Mouse (Mus musculus) C2C12 (cell line): Measurements from ENCODE around the gene Dmac1. TPM values are rescaled to one million over a fixed set of nuclear protein-coding genes. Genes with fewer than 3 reads are reported as not detected.

Experiments used
- H3K27me3 ChIP-seq: one replicate; pipeline ENCODE4 v1.6.1; 2011; ENCODE audit not compliant: control insufficient read depth, insufficient read depth, insufficient read length
- H3K36me3 ChIP-seq: one replicate; pipeline ENCODE4 v1.6.1; 2011; ENCODE audit not compliant: control insufficient read depth, insufficient read depth
- H3K4me3 ChIP-seq: one replicate; pipeline ENCODE4 v1.5.1; 2011; ENCODE audit warnings: mild to moderate bottlenecking, control low read depth; ENCODE audit not compliant: poor library complexity, insufficient read depth, severe bottlenecking
- H3K79me2 ChIP-seq: one replicate; pipeline ENCODE4 v1.6.1; 2011; ENCODE audit not compliant: control insufficient read depth, insufficient read depth
- H3K79me3 ChIP-seq: one replicate; pipeline ENCODE4 v1.6.1; 2011; ENCODE audit warnings: low read depth, control low read depth
- H3ac ChIP-seq: one replicate; pipeline ENCODE3; 2011; ENCODE audit warnings: low read depth; ENCODE audit not compliant: control insufficient read depth, insufficient read length
- CEBPB ChIP-seq: IDR thresholded peaks from one replicate; pipeline ENCODE4 v1.6.1; 2011; ENCODE audit warnings: low read depth, mild to moderate bottlenecking, control low read depth, moderate library complexity
- CTCF ChIP-seq: IDR thresholded peaks from one replicate; pipeline ENCODE4 v1.5.1; 2011; ENCODE audit not compliant: control insufficient read depth, insufficient read depth, insufficient read length
- FOSL1 ChIP-seq: IDR thresholded peaks from one replicate; pipeline ENCODE4 v1.8.0; 2011; ENCODE audit warnings: mild to moderate bottlenecking, low read length; ENCODE audit not compliant: poor library complexity, insufficient read depth, severe bottlenecking
- MAX ChIP-seq: IDR thresholded peaks from one replicate; pipeline ENCODE4 v1.6.1; 2011; ENCODE audit warnings: mild to moderate bottlenecking, control low read depth
- MYOD1 ChIP-seq: IDR thresholded peaks from one replicate; pipeline ENCODE4 v1.6.1; 2011; ENCODE audit warnings: low read depth; ENCODE audit not compliant: control insufficient read depth, insufficient read length
- MYOG ChIP-seq: IDR thresholded peaks from one replicate; pipeline ENCODE4 v1.6.1; 2011; ENCODE audit not compliant: control insufficient read depth, insufficient read length; ENCODE audit errors: extremely low read depth
- USF1 ChIP-seq: IDR thresholded peaks from one replicate; pipeline ENCODE4 v1.6.1; 2011; ENCODE audit warnings: low read depth, mild to moderate bottlenecking, control low read depth, moderate library complexity
- polyA plus RNA-seq: library from polyadenylated mRNA; unstranded; fragments of >200 nt; fragmentation: generic; extraction: Trizol; gene quantifications from one replicate; pipeline ENCODE4 v1.2.1, GENCODE M21; 2012; ENCODE audit warnings: missing spikeins

The Dmac1 gene
- polyA plus RNA-seq, 1 experiment, result 82.2 TPM

DNA sequence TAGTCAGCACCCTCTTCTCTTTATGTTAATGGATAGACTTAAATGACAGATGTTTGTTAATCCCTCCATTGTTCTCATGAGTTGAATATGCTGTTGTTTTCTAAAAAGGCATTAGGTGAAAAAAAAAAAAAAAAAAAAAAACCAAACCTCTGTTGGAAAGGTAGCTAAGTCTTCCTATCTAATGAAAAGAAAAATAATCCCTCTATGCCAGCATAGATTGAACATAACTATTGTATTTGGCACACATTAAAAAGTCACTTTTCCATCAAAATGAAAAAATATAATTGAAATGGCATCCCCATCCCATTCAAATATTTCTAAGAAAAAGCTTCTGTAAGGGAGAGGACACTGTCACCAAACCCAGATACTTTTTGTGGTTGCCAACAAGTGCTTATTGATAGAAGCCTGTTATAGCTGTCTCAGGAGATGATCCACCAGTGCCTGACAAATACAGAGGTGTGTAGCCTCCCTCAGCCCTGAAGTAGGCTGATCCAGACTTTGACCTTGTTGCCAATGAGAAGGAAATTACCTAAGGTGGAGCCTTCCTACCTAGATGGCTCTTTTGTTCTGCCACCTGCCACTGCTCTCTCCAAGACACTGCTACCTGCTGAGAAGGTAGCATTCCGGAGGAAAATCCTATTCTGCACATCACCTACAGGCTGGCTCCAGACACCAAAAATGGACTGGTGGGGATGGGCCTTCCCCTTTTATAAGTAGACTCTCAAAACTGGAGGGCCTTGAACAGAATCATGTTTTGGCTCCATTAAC lies 22.3 kb upstream of the Dmac1 start:
- Histone ChIP-seq H3K4me3 (no peak overlapping the region), H3ac (no peak overlapping the region), H3K36me3 (no peaks in the 10 kb centered on the region), H3K27me3 (no peaks in the 10 kb centered on the region), H3K79me3 (no peaks in the 10 kb centered on the region), H3K79me2 (no peaks in the 10 kb centered on the region)
- TF ChIP-seq CEBPB (no peak), USF1 (no peak), FOSL1 (no peak), MAX (no peak), CTCF (no peak), MYOG (no peak), MYOD1 (no peak)

DNA sequence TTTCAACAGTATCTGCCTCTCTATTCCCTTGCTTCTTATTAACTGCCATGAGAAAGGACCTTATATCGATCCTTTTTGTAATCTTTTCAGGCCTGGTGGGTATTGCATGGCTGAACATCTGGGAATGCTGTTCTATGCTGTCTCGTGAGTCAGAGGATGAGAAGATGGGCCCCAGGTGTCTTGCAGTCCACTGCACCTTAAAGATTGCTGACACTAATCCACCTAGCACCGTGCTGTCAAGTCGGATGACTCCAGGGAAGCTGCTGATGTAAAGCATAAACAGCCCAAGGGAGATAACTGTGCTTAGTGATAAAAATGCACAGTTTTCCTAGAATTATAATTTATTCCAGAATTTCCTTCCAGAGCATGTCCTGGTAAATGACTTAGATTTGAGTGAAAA lies 14.2 kb upstream of the Dmac1 start:
- Histone ChIP-seq H3K79me3 (no peaks in the 10 kb centered on the region), H3K27me3 (no peaks in the 10 kb centered on the region), H3K79me2 (no peaks in the 10 kb centered on the region), H3K36me3 (no peaks in the 10 kb centered on the region), H3K4me3 (no peak overlapping the region), H3ac (no peak overlapping the region)
- TF ChIP-seq MYOG (no peak), MYOD1 (no peak), CTCF (no peak), CEBPB (no peak), FOSL1 (no peak), USF1 (no peak), MAX (no peak)

DNA sequence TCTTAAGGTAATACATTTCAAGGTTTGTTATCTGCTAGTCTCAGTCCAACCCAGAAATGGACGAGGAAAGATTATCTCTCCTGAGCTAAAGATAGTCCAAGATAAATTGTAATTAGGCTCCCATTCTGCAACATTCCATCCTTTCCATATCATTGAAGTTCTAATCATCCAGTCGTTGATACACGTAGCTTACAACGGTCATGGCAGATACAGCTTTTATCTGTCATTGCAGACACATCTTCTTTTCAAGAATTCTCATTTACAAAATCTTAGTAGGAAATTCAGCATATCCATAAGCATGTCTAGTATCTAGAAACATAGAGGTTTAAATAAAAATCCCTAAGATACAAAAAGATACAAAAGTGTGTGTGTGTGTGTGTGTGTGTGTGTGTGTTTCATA lies 13.0 kb upstream of the Dmac1 start:
- H3K79me3 ChIP-seq, result no peaks in the 10 kb centered on the region
- H3ac ChIP-seq, result no peak overlapping the region
- H3K79me2 ChIP-seq, result no peaks in the 10 kb centered on the region
- no peaks in the 10 kb centered on the region for H3K27me3 ChIP-seq
- TF ChIP-seq FOSL1, result no peak
- TF ChIP-seq MYOD1, result no peak
- no peak for TF ChIP-seq CTCF
- TF ChIP-seq MAX, result no peak
- no peak for TF ChIP-seq USF1
- TF ChIP-seq CEBPB, result no peak
- TF ChIP-seq MYOG, result no peak
- no peak overlapping the region for H3K4me3 ChIP-seq
- H3K36me3 ChIP-seq, result no peaks in the 10 kb centered on the region

DNA sequence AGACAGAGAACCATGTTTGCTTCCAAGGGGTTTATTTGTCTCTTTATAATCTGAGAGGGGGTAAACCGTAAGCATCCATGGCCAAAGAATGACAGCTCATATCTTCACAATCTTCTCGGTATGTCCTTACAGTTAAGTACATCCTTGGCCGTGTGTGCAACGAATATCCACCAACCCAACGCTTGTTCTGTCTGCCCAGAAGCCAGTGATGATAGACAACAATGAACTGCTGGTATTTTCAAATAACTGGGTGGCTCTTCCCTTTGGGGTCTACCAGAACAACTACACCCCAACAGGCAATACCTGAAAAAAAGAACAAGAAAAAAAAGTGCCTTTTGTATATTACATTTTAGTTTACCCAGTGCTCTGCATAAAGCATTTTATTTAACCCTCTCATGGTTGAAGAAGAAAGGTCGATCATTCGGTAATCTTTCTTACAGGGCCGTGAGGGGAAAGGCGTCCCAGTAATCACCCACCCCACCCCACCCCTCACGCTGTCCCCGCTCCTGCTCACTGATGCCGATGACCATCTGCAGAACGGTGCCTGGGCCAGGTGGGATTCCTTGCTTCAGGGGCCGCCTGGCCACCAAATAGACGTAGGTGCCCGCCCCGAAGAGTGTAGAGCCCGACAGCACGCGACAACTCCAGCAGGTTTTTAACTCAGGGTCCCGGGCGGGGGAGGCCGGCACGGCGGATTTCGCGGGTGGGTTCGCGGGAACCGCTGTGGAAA lies 473 bp downstream of the Dmac1 start:
- Histone ChIP-seq H3K36me3 (no peaks in the 10 kb centered on the region), H3K27me3 (no peaks in the 10 kb centered on the region), H3K79me3 (no peaks in the 10 kb centered on the region), H3K4me3 (peak overlapping the region; percentile 83), H3K79me2 (peaks cover 8% of the 10 kb centered on the region), H3ac (peak overlapping the region; percentile 92)
- TF ChIP-seq MYOD1 (no peak), CEBPB (no peak), FOSL1 (no peak)

DNA sequence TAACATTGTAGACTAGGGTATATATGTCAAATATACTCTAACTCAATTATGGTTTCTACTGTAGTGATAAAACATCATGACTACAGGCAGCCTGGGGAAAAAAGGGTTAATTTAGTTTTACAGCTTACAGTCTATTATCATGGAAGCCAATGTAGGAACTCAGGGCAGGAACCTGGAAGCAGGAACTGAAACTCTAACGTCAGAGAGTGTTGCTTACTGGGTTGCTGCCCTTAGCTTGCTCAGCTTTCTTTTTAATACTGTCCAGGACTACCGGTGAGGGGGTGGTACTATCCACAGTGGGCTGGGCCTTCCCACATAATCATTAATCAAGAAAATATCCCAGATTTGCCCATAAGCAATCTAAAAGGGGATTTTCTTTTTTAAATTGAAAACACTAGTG lies 2.4 kb downstream of the Dmac1 start:
- Histone ChIP-seq H3K4me3 (no peak overlapping the region), H3K36me3 (no peaks in the 10 kb centered on the region)

More for the DNA sequence above, 2.4 kb downstream of the Dmac1 start:
- TF ChIP-seq MAX, result no peak
- TF ChIP-seq MYOD1, result no peak
- TF ChIP-seq CEBPB, result no peak
- TF ChIP-seq USF1, result no peak
- TF ChIP-seq FOSL1, result no peak
- no peak for TF ChIP-seq MYOG
- no peak for TF ChIP-seq CTCF
- H3ac ChIP-seq, result no peak overlapping the region
- H3K79me3 ChIP-seq, result no peaks in the 10 kb centered on the region
- H3K79me2 ChIP-seq, result peaks cover 8% of the 10 kb centered on the region
- no peaks in the 10 kb centered on the region for H3K27me3 ChIP-seq
